Mouse (Mus musculus): ENCODE measurements around the gene Hoxb9.

- TF ChIP-seq CTCF (IDR thresholded peaks at IDR 0.05; ENCODE audit: low read depth) (no peak), EP300 (IDR thresholded peaks at IDR 0.05; ENCODE audit: low read depth) (no peak)
Measured at GRCm38 (mm10) chr11:96281855-96282570, 10.8 kb downstream of the Hoxb9 start, which contains the start of gene Hoxb8.

All from liver, embryonic 14.5 days (tissue).